Mouse (Mus musculus) embryonic facial prominence, embryonic 14.5 days (tissue): ENCODE measurements at regions not wholly inside any gene's neighbourhood (a gene's known extent, or its start where the extent isn't known, plus 50 kb on each side); places are given as distances from the start of the nearest gene placed in this dataset.

Source experiments
- ATAC-seq: fragments of 200-750 bp; cut with Nextera tagmentation; 2 replicates; pipeline ENCODE4 v1.8.0; 2017; ENCODE audit warnings: low read depth, moderate number of reproducible peaks, moderate TSS enrichment
- DNase-seq: peaks from one replicate; pipeline ENCODE4 v3.0.0-alpha.2; 2015; ENCODE audit warnings: low spot score
- H3K27ac ChIP-seq: fragments of 300-500 bp; sonication (generic); replicated peaks from 2 replicates; pipeline ENCODE4 v1.5.1; 2014; ENCODE audit warnings: low read depth, mild to moderate bottlenecking, low read length, moderate library complexity
- H3K27me3 ChIP-seq: fragments of 300-500 bp; sonication (generic); replicated peaks from 2 replicates; pipeline ENCODE4 v1.6.1; 2014; ENCODE audit warnings: low read length; ENCODE audit not compliant: control insufficient read depth, insufficient read depth
- H3K36me3 ChIP-seq: fragments of 300-500 bp; sonication (generic); 2 replicates; pipeline ENCODE4 v1.6.1; 2014; ENCODE audit warnings: low read length, mixed read lengths; ENCODE audit not compliant: control insufficient read depth, insufficient read depth
- H3K4me1 ChIP-seq: fragments of 300-500 bp; sonication (generic); 2 replicates; pipeline ENCODE4 v1.6.1; 2014; ENCODE audit warnings: antibody characterized with exemption, low read length; ENCODE audit not compliant: control insufficient read depth, insufficient read depth
- H3K4me2 ChIP-seq: fragments of 300-500 bp; sonication (generic); 2 replicates; pipeline ENCODE4 v1.6.1; 2014; ENCODE audit warnings: low read depth, mild to moderate bottlenecking, low read length, moderate library complexity, mixed read lengths
- H3K4me3 ChIP-seq: fragments of 300-500 bp; sonication (generic); 2 replicates; pipeline ENCODE4 v1.5.1; 2014; ENCODE audit warnings: low read depth, mild to moderate bottlenecking, low read length
- H3K9ac ChIP-seq: fragments of 300-500 bp; sonication (generic); 2 replicates; pipeline ENCODE4 v1.6.1; 2014; ENCODE audit warnings: low read depth, mild to moderate bottlenecking, low read length, moderate library complexity, mixed read lengths
- H3K9me3 ChIP-seq: fragments of 300-500 bp; sonication (generic); 2 replicates; pipeline ENCODE4 v1.6.1; 2016; ENCODE audit warnings: low read length; ENCODE audit not compliant: control insufficient read depth
- WGBS: fragments of 180-500 bp; shearing (Covaris S2); extraction: QIAGEN DNeasy Blood & Tissue Kit; methylation state at CpG from one replicate; pipeline ENCODE4 v1.1.7; 2014; 5-methylcytosine and 5-hydroxymethylcytosine counted together

- Histone ChIP-seq H3K4me2 (no peak overlapping the region), H3K27me3 (no peaks in the 10 kb centered on the region), H3K9ac (no peak overlapping the region), H3K9me3 (no peaks in the 10 kb centered on the region), H3K4me1 (no peaks in the 10 kb centered on the region), H3K4me3 (no peak overlapping the region), H3K27ac (no peak overlapping the region), H3K36me3 (no peaks in the 10 kb centered on the region)
- DNase-seq (no peak), ATAC-seq (no peak)
- 61% methylated on average over 9 of the region's 9 CpGs for WGBS
These were observed 52.9 kb upstream of the Bdnf start for GRCm38 (mm10) chr2:109621595-109621994.
